Mouse (Mus musculus) cerebellum, adult 2 months (tissue): ENCODE results near the gene Sec1.

Source experiments
- CTCF ChIP-seq: fragments of 200-500 bp; IDR thresholded peaks from 2 replicates; pipeline ENCODE4 v1.5.1; 2011; ENCODE audit warnings: low read depth, mild to moderate bottlenecking, control low read depth, low read length, moderate library complexity, borderline replicate concordance; ENCODE audit not compliant: insufficient read depth
- POLR2A ChIP-seq: fragments of 200-500 bp; IDR thresholded peaks from 2 replicates; pipeline ENCODE4 v1.6.1; 2011; ENCODE audit warnings: low read length, control low read depth, borderline replicate concordance; ENCODE audit not compliant: insufficient read depth

- TF ChIP-seq CTCF (no peak), POLR2A (no peak)
Measured at GRCm38 (mm10) chr7:45714630-45715089, 20.5 kb upstream of the Sec1 start.
